Mouse (Mus musculus): ENCODE data around the gene Slc22a14. TPM values are rescaled to one million over a fixed set of nuclear protein-coding genes. Genes with fewer than 3 reads are reported as not detected.

Slc22a14 gene
- polyA plus RNA-seq, 2 experiments from 2014 or later: not detected

- no peak for ATAC-seq
Measured at GRCm38 (mm10) chr9:119122596-119123369, 242.6 kb downstream of the Slc22a14 start.

- no peak for ATAC-seq
Measured at GRCm38 (mm10) chr9:119120168-119120560, 245.2 kb downstream of the Slc22a14 start.

Other genes with a start within 250 kb of the Slc22a14 start
- gene Acaa1b, start 208.5 kb downstream of the Slc22a14 start, polyA plus RNA-seq (2017; shearing (Covaris generic)): not detected
- gene Gm47289, start 206.4 kb downstream of the Slc22a14 start, polyA plus RNA-seq (2017; shearing (Covaris generic)): under 1 TPM in 1 of 2 experiments, not detected in 1; 0.13 TPM
- gene Slc22a13, start 156.5 kb downstream of the Slc22a14 start, polyA plus RNA-seq (2017; shearing (Covaris generic)): not detected
- 1 to 10 TPM; 7.0 to 7.2 TPM for gene Oxsr1, start 43.1 kb downstream of the Slc22a14 start, polyA plus RNA-seq (2017; shearing (Covaris generic))
- gene Acaa1a, start 25.9 kb downstream of the Slc22a14 start, polyA plus RNA-seq (2017; shearing (Covaris generic)): 10 to 100 TPM; 34.5 to 53.6 TPM
- gene Myd88, start 24.1 kb downstream of the Slc22a14 start, polyA plus RNA-seq (2017; shearing (Covaris generic)): 10 to 100 TPM; 75.2 to 83.3 TPM
- gene Xylb, start 8.2 kb downstream of the Slc22a14 start, polyA plus RNA-seq (2017; shearing (Covaris generic)): under 1 TPM; 0.36 TPM
- not detected for gene Acvr2b, start 36.6 kb upstream of the Slc22a14 start, polyA plus RNA-seq (2017; shearing (Covaris generic))
- gene Exog, start 79.4 kb upstream of the Slc22a14 start, polyA plus RNA-seq (2017; shearing (Covaris generic)): 10 to 100 TPM in 1 of 2 experiments, 1 to 10 TPM in 1; 8.6 to 10.5 TPM
- gene Scn5a, start 213.5 kb upstream of the Slc22a14 start, polyA plus RNA-seq (2017; shearing (Covaris generic)): under 1 TPM in 1 of 2 experiments, not detected in 1; 0.04 TPM